Mouse (Mus musculus) lung, adult 2 months (tissue): ENCODE results near the gene Pde6h.

Experiments used
- CTCF ChIP-seq: fragments of 200-500 bp; IDR thresholded peaks from 2 replicates; pipeline ENCODE4 v1.5.1; 2011; ENCODE audit warnings: mild to moderate bottlenecking, low read length, control low read depth; ENCODE audit not compliant: insufficient read depth
- POLR2A ChIP-seq: fragments of 200-500 bp; IDR thresholded peaks from 2 replicates; pipeline ENCODE4 v1.6.1; 2011; ENCODE audit warnings: low read depth, mild to moderate bottlenecking, control low read depth, low read length, borderline replicate concordance; ENCODE audit errors: extremely low read depth

DNA sequence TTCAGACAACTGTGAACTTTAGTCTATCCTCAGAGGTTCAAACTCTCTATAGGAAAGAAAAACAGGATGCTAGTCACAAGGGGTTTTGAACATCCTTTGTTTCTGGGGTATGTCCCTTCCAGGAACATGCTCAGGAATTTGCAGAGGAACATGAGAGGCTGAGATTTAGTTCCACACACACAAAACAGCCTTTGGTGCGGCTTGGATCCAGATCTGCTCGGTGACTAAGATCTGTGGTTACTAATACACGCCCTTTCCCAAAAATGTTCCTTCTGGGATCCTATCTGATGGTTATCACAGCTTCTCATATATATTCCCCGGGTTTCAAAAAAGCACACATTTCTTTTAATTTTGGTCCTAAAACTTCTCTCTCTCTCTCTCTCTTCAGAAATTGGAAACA lies 25.8 kb upstream of the Pde6h start:
- TF ChIP-seq POLR2A (no peak), CTCF (no peak)
